Mouse (Mus musculus): ENCODE measurements at regions not wholly inside any gene's neighbourhood (a gene's known extent, or its start where the extent isn't known, plus 50 kb on each side); places are given as distances from the start of the nearest gene placed in this dataset.
"Not testable (repeated sequence)": the region's sequence is repeated elsewhere in the genome, so short reads cannot be mapped to it uniquely, and the experiment has no call there.

DNA sequence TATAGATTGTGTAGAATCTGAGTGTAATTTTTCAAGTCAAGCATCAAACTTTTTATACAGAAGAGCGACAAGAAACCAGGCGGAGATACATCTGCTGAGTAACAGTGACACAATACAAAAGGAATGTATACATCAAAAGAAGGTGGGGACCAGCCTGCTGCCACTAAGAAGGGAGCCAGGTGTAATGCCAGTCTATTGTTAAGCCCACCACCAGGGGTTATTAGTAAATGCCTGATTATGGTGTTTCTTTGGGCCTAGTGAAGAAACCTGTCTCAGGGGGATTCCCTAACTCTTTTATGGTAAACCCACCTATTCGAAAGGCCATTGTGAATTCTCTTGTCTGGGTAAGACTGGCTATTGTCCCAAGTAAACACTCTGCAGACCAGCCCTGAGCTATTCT lies 126.3 kb upstream of the Thpo start:
- in situ Hi-C loops (cut with MboI, MseI), result not testable (repeated sequence)

DNA sequence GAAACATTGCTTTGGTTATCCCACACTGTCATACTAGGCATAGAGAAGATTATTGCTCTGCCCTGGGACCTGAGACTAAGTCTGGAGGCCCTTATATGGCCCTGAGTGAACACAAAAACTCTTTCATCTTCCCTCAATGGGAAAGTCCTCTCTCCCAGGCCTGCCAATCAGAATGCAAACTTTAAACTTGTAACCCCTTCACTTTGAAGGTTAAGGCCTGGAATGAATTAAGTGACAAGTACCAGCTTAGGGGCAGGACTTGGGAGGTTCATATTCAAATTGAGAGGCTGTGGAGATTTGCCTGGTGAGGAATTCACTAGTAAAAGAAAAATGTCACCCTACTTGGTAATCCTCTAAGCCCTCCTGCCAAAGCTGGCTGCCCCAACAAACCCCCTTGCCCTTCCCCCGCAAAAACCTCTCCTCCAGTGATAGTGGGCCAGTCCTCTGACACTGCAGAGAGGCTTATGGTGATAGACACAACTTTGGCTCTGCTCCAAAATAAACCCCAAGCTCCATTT lies 120.4 kb upstream of the Thpo start:
- in situ Hi-C loops (cut with MboI, MseI), result no loop called here

DNA sequence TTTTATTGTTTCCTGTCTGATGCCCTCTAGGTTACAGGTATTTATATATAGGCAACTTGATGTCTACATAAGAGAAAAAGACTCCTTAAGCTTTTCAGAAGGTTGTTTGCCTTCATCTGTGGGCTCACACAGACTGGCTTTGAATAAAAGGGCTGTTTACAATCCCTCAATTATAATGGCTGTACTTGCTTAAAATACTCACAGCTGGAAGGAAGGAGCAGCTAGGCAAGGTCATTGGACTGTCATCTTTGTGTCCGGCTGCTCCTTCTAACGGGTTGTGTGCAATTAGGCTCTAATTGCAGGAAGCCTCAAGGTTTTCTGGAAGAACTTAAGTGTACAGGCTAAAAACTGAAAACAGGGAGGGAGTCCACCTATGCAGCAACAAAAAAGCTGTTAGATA lies 103.8 kb upstream of the Thpo start:
- in situ Hi-C loops (cut with MboI, MseI), result no loop called here

DNA sequence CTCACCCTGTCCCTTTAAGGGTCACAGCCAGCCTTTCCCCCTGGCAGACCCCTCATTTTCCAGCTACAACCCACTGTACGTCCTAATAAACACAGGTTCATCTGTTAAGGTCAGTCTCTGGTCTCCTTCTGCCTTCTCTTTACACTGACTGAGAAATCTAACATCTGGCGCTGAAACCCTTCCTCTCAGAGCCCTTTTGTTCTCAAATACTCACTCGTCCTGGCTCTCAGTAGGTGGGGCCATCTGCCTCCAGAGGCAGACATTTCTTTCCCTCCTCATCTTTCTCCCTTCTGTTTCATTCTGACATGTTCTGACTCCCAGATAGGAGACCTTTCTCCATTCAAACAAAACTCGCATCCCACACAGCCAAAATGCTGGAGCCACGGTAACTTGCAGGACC lies 102.6 kb upstream of the Thpo start:
- in situ Hi-C loops (cut with MboI, MseI), result no loop called here

DNA sequence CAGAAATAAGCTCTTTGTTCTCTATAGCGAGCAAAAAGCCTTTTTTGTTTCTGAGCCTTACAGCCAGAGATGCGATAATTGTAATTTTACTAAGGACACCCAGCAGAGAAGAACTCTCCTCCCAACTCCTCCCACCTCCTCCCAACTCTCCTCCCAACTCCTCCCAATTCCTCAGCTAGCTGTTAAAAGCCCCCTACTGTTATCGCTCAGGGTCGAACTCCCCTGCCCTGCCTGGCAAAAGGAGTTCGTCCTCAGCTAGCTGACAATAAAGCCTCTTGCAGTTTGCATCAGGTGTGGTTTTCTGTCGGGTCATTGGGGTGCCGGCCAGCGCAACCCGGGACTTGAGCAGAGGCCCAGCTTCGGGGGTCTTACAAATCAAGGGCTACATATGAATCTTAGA lies 99.5 kb upstream of the Thpo start:
- in situ Hi-C loops (cut with MboI, MseI), result not testable (repeated sequence)

DNA sequence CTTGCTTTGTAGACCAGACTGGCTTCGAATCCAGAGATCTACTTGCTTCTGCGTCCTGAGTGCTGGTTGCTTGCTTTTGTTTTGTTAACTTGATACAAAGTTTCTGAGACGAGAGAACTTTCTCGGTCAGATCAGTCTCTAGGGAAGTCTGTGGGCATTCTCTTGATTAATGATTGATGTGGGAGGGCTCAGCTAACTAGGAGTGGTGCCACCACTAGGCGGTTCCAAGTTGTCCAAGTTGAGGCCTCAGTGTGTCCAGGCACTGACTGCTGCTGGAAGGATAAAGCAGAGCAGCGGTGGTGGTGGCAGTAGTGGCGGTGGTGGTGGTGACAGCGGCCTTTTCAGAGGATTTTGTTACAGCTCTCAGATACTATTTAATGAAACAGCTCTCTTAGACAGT lies 99.0 kb upstream of the Thpo start:
- in situ Hi-C loops (cut with MboI, MseI), result no loop called here

DNA sequence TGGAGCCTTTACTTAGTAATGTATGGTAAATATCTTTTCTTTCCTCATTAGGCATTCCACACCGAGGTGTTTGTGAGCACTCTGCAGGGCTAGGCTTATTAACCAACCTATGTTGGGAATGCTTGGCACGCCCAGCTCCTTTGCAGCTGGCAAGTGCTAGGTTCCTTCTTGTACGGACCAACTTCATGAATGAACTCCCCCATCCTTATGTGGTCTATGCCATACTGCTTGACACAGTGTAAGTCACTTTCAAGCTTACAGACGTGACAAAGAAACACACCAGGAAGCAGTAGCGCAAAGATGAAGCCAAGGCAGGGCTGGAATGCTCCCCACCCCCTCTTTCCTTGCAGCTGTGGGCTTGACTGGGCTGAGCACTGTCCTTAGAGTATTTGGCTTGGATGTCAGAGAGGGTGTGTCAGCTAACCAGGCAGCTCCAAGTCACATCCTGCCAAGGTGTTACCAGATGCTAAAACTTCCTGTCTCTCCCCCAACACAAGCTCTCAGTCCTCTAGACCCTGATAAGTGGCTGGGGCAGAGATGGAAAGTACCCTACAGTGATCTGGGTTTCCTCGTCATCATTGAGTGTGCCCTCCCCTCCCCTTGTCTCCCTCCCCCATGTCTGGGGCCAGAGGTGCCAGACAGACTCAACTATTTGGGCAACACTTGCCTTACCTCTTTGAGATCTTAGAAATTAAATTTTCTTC lies 95.6 kb upstream of the Thpo start:
- in situ Hi-C loops (cut with MboI, MseI), result no loop called here

DNA sequence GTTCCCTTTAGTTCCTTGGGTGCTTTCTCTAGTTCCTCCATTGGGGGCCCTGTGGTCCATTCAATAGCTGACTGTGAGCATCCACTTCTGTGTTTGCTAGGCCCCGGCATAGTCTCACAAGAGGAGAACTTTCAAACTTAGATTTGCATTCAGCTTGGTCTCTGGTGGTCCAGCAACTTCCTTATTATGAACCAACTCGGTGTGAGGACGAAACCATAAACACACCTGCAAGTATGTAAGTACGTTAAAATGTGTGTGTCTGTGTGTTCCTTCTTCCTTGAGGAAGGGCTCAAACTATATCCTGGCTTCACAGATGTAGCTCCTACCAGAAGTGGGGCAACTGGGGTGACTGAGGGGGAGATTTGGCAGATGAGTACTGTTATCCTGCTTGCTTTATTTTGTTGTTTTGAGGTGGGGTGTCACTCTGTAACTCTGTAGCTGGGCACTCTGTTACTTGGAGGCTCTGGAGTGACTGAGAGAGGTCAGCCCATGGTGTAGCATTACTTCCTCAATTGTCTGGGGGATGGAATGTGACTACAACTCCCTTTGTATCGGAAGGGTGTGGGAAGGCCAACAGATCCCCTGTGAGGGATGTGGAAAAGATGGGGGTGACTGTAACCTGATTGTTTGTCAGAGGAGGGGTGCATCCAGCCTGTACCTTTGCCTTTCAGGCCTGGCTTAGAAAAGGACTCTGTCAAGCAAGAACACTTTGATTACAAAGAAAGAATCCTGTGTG lies 94.9 kb upstream of the Thpo start:
- in situ Hi-C loops (cut with MboI, MseI), result no loop called here

DNA sequence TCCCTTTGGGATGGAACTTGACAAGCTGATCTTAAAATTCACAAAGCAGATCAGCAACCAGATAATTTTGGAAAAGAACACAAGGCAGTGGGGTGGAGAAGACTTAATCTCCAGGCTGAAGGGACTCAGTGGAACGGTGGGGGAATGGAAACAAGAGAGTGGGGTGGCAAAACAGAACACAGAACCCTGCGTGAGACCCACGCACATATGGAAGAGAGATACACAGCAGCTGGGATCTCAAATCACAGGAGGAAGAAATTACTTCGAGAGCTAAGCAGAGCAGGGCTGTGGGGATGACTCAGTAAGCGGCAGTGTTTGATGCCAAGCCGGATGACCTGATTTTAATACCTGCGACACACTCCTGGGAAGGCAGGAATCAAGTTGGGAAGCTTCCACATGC lies 89.9 kb upstream of the Thpo start:
- in situ Hi-C loops (cut with MboI, MseI), result no loop called here

DNA sequence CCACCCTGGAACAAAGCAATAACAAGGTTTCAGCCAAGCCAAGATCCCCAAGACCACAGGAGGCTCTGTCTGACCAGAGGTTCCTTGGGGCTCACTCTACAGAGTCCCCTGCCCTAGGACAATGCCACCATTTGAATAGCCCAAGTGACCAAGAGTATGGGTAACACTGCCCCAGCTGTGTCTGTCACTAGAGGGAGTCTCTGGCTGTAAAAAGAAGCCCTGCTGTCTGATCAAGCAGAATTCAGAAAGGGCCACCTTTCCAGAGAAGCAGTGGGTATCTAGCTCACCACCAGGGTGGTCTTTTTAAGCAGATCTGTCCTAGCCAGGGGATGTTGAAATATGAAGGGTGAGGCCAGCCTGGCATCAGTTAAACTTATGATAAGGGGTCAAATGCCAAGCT lies 86.6 kb upstream of the Thpo start:
- in situ Hi-C loops (cut with MboI, MseI), result no loop called here

DNA sequence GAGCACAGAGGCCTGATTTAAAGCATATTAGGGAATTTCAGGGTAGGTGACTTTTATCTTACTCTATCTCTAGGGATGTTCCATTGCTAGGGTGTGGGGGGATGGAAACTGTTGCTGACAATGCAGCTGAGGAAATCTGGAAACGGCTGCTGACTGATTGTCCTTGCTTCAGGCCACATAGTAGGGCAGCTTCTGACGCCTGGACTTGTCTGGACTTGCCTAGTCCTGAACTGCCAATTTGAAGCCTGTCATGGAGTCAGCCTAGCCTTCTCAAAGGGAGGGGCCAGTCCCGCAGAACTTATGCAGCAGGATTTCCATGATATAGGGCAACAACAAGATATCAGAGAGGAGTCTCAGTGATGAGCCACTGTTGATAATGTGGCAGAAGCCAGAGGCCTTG lies 85.3 kb upstream of the Thpo start:
- in situ Hi-C loops (cut with MboI, MseI), result no loop called here

DNA sequence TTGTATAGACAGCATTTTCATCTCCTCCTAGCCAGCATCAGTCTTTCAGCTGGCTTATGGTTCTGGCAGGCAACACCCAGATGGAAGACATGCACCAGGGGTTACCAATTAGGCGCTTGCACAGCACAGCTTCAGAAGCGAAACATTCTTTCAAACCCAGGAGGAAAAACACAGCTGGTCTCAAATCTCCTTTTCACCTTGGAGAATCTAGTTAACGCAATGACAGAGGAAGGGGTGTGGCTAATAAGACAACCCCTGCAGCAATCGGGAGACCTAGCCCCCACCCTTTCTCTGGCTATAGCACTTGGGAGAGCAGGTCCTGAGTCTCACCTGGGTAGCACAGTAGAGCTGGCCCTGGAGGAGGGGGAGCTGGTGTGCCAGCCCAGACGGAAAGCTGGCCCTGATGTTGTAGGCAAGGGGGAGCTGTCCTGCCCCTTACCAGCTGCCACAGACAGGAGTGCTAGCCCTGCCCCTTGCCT lies 84.4 kb upstream of the Thpo start:
- in situ Hi-C loops (cut with MboI, MseI), result no loop called here

DNA sequence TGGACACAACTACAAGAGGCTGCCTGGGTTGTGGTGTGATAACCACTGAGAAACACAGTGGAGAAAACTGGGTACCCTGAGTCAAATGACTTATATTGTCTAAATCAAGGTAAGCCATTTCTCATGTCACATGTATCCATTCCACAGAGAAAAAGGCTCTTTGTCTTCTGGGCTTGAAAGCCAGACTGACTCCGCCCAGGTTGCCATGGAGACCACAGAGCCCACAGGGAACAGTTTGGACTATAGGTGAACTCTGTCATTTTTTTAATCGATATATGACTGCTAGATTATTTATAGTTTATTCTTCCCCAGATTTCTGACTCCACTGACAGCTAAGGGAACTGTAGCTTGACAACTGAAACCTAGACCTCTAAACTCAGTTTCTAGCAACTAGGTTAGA lies 80.7 kb upstream of the Thpo start:
- in situ Hi-C loops (cut with MboI, MseI), result no loop called here

DNA sequence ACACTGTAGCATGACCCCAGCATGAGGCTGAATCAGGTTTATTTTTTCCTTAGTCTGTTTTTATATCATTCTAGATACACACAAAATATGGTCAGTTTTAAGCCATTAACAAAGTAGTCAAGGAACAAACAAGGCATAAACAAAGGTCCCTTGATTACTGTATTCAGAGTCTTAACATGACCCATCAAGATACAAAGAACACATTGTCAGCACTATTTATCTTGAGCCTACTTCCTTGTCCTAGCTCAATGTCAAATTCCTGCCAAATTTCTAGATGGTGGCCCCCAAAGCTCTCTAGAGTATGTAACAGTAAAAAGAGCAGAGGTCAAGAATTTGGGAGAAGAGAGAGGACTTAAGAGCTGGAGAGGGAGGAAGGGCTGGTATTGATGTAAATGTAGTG lies 79.9 kb upstream of the Thpo start:
- in situ Hi-C loops (cut with MboI, MseI), result no loop called here

DNA sequence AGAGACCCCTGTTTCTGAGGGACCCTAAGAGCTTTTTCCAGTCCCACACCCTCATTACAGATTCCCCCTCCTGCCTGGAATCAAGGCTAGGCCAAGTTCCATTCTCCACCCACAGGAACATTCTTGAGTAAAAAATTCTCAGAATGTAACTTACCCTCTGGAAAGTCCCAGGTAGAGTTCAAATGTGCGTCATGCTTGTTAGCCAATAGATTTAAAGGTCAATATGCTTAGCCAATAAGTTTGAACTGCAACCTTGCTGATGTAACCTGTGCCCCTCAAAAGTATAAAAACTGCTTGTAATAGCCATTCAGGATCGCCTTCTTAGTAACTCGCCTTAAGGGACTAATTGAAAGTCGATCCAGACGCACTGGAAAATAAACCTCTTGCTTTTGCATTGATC lies 77.7 kb upstream of the Thpo start:
- in situ Hi-C loops (cut with MboI, MseI), result not testable (repeated sequence)

DNA sequence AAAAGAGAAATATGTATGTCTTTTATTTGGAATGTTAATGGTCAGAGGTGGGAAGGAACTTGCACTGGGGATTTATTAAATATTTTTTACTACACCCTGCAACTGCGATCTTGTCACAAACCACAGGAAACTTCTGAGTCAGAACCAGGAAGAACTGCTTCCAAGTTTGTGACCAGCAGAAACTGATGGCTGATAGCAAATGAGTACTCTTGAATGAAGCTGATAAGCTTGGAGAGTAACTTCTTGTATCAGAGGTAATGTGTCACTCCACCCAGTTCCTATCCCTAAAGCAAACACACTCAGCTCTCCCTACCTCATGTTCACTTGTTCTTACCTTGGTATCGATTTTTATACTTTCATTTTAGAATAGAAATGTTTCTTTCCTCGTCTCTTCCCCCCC lies 76.0 kb upstream of the Thpo start:
- in situ Hi-C loops (cut with MboI, MseI), result no loop called here

DNA sequence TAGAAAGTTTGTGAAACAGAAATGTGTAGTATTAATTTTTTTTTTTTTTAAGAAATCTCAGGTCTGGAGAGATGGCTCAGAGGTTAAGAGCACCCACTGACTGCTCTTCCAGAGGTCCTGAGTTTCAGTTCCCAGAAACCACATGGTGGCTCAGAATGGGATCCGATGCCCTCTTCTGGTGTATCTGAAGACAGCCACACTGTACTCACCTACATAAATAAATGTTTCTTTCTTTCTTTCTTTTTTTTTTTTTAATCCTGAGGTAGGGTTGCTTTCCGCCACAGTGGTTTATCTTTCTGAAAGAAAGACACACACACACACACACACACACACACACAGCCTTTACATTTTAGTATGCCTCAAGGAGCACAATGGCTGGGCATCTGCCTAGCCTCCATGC lies 74.0 kb upstream of the Thpo start:
- in situ Hi-C loops (cut with MboI, MseI), result loop anchor here (5.0 kb wide), 1 partner anchor 301 kb away; no protein-coding TSS in a partner anchor

DNA sequence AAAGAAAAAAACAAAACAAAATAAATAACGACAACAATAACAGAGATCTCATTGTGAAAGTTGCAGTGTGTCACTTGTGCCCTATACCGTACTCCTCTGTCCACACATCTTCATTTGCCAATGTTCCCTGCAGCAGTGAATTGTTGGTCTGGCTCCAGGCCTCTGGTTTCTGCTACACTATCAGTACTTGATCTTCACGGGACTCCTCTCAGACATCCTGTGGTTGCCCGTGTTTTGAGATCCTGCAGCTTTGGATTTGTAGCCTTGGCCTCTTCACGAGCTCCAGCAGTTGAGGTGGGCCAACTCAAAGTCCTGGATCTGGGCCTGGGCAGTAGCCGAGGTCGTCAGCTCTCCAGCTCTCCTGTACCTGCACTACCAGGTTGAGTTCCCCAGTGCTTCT lies 72.4 kb upstream of the Thpo start:
- in situ Hi-C loops (cut with MboI, MseI), result loop anchor here (5.0 kb wide), 1 partner anchor 299 kb away; no protein-coding TSS in a partner anchor

DNA sequence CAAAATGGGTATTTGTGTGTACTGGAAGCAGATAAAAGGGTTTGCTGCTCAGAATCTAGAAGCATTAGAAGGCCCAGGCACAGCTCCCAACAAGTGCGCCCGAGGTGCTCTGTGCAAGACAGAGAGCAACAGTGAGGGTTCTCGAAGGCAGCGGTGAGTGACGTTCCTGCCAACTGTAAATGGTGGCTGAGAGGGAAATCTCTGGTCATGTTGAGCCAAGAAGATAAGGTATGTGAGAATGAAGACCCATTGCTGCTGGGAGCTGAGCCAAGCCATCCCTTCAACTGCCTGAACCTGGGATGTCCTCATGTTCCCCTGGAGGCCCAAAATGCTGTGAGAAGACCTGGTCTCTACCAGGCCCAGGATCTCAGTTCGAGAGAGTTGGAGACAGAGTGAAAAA lies 71.5 kb upstream of the Thpo start:
- in situ Hi-C loops (cut with MboI, MseI), result loop anchor here (5.0 kb wide), 1 partner anchor 298 kb away; no protein-coding TSS in a partner anchor

DNA sequence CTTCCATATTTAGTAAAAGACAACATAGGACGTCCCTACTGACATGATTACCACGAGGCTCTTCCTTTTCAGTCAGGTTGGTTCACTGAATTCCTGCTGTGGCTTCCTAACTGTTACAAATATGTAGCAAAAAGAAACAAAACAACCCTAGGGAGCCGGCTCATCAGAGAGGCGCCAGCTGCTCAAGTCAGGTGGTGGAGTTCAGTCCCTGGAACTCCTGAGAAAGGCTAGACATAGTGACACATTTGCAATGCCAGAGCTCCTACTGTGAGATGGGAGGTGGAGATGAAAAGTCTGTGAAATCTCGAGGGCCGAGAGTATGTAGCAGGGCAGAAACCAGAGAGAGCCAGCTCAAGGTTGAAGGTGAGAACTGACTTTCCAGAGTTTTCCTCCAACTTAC lies 70.8 kb upstream of the Thpo start:
- in situ Hi-C loops (cut with MboI, MseI), result loop anchor here (5.0 kb wide), 1 partner anchor 298 kb away; no protein-coding TSS in a partner anchor

DNA sequence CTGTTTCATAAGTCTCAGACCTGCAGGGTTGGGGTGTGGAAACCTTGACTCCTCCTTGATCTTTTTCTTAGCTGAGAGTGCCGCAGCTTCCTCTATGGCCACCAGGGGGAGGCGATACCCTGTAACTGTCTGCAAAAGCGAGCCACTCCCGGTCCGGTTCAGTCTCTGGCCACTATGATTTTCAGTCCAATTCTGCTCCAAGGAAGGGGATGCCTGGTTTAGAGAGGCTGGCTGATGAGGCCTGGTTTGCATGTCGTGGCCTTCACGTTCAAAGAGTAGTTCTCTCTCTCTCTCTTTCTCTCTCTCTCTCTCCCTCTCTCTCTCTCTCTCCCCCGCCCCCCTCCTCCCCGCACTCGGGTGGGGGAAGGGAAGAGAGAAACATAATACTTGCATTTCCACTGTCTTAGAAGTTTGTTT lies 70.3 kb upstream of the Thpo start:
- in situ Hi-C loops (cut with MboI, MseI), result loop anchor here (5.0 kb wide), 2 partner anchors 88 to 297 kb away; no protein-coding TSS in a partner anchor

DNA sequence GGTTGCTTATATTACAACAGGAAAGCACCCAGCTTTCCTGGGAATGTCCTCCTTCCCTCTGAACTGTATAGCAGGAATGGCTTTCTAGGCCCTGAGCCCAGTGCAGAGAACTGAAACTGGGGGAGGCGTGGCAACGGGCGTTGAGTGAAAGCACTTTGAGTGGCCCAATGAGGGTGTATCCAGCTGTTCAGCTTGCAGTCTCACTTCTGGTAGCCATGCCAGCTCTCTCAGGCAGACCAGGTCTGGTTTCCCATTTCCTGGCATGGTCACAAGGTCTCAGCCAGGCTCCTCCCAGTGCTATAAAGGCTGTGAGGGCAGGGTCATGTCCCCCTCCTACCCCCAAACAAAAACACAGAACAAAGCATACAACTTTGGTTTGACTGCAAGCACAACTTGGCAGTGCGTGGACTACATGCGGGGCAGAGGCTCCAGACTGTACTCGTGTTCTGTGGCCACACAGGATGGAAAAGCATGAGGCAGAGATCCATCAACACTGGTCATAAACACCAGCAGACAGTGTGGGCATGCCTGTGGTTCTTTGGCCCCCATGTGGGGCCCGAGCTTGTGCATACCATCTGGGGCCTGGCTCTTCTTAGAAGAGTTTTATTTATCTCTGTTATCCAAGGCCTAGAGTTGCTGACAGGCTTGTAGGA lies 69.1 kb upstream of the Thpo start:
- in situ Hi-C loops (cut with MboI, MseI), result loop anchor here (5.0 kb wide), 1 partner anchor 89 kb away; no protein-coding TSS in a partner anchor

Measured in T-helper 2 cell (primary cell).